Mouse (Mus musculus): ENCODE measurements around the gene Flt1. TPM values are rescaled to one million over a fixed set of nuclear protein-coding genes. Genes with fewer than 3 reads are reported as not detected.

The Flt1 gene
- total RNA-seq (2021), result 39.6 and 43.0 TPM in 2 replicates
- long read RNA-seq, full-length matches to known transcripts, result 9 of 15 reads
- long read RNA-seq, partial matches to known transcripts, result 2 of 15 reads
- long read RNA-seq, other reads (novel, unspliced or antisense), result 4 of 15 reads

DNA sequence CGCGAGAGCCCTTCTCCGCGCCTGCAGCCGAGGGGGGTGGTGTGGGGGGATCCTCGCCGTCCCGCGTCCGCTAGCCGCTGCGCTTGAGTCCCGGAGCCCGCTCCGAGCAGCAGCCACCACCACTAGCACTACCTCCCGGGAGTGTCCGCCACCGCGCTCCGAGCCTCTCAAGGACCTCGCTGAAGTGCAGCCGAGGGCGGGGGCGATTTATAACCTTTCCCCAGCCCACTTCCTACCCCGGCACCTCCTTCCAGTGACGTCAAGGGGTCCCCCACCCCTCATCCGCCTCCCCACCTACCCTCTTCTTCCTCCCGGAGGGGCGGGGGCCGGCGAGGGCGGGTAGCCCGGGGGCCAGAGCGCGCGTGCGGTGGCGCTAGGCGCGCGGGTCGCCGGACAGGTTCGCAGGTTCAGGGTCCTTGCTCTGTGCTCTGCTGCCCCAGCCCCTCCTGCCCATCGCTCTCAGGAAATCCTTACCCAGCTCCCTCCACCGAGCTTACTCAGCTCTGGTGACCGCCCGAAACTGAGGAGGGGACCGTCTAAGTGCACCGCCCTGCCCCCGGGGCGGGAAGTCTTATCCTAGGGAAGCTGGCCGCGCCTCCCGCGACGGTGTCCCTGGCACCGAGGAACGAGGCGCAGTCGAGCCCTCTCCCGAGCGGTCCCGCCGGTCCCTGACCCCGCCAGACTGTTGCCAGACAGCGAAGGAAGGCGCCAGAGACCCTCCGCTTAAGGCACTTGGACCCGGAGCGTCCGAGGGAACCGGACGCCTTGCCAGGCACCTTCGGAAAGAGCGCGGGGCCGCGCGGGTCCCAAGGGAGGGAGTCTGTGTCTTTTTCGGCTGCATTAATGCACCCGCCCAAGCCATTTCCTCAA, at the start of gene Flt1:
Gene Flt1, minus strand, starts transcription at position 181 of the 870 bp plus-strand sequence.
- DNase-seq, result peak; percentile 66

GRCm38 (mm10) chr5:147775222-147775621, 49.4 kb upstream of the Flt1 start:
- no peak for DNase-seq

GRCm38 (mm10) chr5:147769918-147770317, 44.1 kb upstream of the Flt1 start:
- no peak for DNase-seq

DNA sequence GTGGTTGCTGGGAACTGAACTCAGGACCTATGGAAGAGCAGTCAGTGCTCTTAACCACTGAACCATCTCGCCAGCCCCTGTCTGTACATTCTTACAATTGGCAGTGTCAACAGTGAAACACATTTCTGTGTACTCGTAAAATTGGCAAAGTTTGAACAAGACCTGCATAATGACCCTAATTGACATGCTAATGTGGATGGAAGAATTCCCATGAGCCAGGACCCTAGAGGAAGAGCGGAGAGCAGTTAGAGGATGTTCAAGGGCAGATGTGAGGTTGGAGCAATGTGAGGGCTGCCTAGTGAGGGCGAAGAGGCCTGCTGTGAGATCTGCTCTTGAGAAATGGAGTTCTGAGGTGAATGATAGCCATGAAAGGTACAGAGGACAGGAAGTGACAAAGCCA, 38.2 kb upstream of the Flt1 start:
- DNase-seq, result no peak

DNA sequence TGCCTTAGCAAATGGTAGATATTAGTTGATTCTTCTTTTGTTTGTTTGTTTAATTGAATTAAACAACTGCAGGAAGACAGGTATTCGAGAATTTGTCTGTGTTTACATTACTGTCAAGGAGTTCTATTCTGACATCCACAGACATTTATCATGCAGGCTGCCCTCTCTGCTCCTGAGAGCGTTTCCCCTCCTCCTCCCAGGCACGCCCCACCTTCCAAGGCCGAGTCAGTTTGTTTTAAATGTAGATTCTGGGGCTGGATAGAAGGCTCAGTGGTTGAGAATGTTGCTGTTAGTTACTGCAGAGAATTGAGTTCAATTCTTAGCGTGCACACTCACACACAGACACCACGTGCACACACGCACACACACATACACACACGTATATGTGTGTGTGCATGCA, 36.2 kb upstream of the Flt1 start:
- DNase-seq, result no peak

DNA sequence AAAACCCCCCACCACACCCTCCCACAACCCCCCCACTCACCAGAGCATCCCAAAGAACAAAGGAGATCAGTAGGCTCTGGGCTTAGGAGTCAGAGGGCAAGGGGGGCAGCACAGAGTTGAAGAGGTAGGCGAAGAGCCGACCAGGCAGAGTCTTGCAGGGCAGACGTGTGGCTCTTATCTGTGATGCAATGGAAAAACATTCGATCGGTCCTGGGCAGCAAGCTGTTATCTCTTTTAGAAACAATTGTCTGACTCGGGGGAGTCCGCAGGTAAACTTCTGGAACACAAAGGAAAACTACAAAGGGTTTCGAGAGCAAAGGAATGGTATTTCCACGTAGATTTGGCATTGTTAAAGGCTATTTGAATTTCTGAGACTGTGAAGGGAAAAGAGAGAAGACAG, 35.5 kb upstream of the Flt1 start:
- no peak for DNase-seq

- DNase-seq, result no peak
Observed at GRCm38 (mm10) chr5:147758640-147759319, 33.0 kb upstream of the Flt1 start.

DNA sequence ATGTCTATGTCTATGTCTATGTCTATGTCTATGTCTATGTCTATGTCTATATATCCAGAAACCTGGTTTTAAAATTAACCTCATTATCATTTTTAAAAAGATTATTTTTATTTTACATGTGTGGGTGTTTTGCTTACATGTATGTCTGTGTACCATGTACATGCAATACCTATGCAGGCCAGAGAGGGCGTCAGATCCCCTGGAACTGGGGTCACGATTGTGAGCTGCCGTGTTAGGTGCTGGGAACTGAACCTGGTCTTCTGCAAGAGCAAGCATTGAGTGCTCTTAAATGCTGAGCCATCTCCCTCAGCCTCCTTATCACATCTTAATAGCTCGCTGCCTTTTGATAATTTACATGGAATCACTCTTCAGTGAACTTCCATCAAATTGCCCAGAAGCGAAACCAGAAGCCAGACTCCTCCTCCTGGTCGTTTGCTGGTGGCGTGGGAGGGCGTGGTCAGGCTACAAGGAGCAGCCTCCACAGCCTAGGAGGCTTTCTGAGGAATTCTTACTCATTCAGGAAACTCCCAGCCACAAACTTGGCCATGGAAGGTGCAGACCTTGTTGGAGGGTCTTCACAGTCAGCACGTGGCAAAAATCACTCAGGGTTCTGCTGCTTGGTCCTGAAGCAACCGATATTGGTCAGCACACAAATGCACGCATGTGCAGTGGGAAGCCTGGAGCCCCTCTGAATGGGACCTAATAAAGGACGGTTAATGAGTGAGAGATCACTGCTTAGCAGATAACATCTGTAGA, 32.2 kb upstream of the Flt1 start:
- DNase-seq, result peak; percentile 11

DNA sequence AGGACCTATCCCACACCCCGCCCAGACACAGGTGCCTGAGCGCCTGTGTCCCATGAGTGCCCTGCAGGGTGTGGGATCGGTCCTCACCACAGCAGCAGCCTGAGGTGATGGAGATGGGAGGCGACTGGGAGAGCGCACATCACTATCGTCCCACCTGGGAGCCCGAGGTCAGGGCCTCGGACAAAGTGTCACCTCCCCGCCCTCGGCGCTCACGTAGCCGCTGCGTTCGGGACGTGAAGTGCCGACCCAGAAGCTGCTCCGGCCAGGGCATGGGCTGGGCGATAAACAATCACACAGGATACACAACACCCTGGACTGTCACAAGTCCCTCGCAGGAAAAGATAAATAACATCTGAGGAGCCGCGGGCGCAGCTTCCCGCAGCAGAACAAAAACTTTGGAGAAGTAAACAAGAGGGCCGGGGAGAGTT, 27.1 kb upstream of the Flt1 start:
- peak; percentile 20 for DNase-seq

GRCm38 (mm10) chr5:147751673-147752130, 25.9 kb upstream of the Flt1 start:
- peak; percentile 61 for DNase-seq

DNA sequence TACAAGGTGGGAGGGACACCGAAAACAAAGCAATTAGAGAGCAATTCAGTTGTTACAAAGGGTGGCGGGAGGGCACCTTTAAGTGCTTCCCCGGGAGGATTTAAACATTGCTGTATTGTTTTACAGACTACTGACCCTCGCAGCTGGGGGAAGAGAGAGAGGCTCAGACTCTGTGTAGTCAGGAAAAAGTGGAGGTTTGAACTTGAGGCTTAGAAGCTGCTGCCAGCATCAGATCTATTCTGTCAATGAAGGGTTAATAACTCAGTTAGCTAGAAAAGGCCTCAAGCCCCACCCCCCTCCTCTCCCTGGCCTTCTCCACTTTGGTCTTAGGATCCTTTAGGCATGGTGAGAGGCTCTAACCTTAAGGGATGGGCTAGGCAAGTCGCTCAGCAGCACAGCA, 24.2 kb upstream of the Flt1 start:
- DNase-seq, result no peak

- DNase-seq, result peak; percentile 70
Observed at GRCm38 (mm10) chr5:147748081-147748581, 22.3 kb upstream of the Flt1 start.

- no peak for DNase-seq
Observed at GRCm38 (mm10) chr5:147744900-147745653, 19.3 kb upstream of the Flt1 start.

DNA sequence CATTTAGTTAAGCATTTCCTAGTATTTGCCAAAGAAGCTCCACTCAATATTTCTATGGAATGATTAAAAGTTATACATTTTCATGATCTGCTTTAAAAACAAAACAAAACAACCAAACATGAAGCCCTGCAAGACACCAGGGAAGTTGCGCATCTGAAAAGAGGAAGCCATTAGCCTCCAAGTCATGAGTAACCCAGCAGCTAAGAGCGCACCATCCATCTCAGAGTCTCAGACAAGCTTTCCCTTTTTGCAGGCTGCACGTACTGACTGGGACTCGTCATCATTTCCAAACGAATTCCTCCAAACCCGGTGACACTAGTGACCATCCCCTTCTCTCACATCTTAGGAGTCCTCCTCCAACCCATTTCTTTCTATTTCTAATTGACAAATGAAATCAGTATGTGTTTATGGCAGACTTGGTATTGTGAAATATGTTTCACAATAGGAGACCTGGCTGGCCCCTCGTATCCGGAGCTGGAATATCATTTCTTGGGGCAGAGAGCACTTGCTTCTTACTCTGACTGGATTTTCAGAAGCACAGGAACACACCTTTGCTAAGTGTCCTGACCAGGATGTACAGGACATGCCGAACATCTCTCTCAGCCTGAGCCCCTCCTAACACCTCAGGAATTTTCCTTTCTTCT, 16.8 kb upstream of the Flt1 start:
- DNase-seq, result no peak

GRCm38 (mm10) chr5:147736766-147737280, 11.0 kb upstream of the Flt1 start:
- no peak for DNase-seq

DNA sequence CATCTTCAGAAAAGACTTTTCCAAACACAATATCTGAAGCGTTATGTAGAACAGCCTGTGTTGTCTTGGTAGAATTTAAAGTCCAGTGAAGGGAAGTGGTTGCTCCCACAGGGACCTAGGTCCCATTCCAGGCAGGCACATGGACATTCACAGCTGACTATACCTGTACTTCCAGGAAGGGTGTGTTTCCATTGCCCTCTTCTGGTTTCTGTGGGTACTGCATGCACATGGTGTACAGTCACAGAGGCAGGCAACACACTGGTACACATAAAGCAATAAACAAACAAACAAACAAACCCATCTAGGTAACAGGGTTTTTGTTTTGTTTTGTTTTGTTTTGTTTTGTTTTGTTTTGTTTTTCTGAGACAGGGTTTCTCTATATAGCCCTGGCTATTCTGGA, 7.9 kb upstream of the Flt1 start:
- DNase-seq, result no peak

DNA sequence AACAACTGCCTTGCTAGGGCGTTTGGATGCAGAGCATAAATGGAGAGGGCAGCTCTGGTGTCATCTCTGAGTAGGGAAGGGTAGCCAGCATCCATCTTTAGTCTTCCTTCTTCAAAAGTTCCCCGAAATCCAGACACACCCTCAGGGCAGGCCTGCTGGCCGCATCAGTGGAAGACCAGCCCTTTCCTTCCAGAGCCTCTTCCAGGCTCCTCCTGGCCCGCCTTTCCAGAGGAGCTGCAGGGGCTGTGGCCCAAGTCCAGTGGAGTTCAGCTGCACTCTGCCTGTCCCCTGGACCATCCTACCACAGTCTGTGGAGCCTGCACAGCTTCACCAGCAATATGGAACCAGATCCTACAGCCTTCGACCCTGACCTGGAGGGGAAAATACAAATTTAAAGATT, 7.1 kb upstream of the Flt1 start:
- DNase-seq, result no peak

GRCm38 (mm10) chr5:147727481-147727880, 1.7 kb upstream of the Flt1 start:
- no peak for DNase-seq

GRCm38 (mm10) chr5:147726701-147727393, 1.0 kb upstream of the Flt1 start:
- no peak for DNase-seq
